Mouse (Mus musculus) hindlimb bud, embryonic 11.5 days (tissue): Measurements from ENCODE around the gene Il33.

Experiments used
- DNase-seq: peaks from one replicate; pipeline ENCODE4 v3.0.0-alpha.2; 2012; ENCODE audit warnings: low read depth, low spot score; ENCODE audit errors: extremely low spot score

Il33 gene

DNA sequence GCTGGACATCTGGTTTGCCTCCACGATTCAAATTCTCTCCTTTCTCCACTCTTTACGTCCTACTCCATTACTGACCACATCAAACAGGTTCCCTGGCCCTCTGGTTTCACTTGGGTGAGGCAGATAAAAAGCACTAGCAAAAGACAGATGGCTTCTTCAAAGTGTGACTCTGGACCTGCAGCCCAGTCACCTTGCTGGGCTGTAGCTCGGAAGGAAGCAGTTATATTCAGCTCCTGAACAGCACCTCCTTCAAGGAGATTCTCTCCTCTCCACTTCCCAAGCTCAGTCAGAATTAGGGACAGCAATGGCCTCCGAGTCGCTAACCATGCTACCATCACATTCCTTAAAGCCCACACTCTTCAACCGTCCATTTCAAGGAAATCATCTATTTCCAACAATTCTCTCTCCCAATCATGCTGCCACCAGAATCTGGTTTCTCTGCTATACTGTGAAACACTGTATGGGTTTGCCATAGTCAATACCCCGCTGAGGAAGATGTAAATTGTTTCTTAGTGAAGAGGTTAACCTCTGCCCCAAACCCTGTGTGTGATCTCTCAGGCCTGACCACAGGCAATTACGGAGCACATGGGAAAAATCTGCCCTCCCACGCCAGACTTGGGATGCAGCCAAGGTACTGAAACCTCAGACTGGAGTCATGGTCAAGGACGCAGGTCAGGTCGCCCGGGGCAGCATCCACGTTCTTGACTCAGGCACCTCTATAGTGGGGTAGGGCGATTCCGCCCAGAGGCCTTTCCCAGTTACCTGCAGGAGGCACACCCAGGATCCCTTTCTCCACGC lies 59.5 kb downstream of the Il33 start:
- DNase-seq = no peak

DNA sequence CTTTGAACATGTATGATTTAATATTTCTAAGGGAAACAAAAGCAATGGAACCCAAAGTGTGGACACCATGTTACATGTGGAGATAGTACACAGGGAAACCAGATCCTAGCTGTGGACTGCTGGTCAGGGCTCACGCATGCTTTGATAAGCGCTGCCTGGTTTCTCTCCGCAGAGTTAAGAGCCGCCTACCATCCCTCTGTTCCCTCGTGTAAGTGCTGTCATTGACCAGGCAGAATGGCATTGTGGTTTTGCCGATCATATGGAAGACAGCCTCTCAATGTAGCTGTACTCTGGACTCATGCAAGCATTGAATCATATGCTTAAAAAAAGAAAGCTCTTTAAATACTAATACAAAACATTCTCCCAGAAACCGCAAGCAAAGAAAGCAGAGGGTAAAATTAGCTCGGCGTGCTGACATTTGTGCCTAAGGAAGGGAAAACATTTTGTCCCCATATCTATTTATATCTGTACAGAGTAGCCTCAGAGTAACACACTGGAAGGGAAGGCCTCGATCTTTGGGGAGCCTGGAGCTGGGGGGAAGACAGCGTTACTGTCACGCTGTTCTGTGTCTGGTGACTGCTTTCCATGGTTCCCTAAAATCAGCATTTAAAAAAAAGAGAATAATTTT lies 61.7 kb downstream of the Il33 start:
- DNase-seq = no peak

DNA sequence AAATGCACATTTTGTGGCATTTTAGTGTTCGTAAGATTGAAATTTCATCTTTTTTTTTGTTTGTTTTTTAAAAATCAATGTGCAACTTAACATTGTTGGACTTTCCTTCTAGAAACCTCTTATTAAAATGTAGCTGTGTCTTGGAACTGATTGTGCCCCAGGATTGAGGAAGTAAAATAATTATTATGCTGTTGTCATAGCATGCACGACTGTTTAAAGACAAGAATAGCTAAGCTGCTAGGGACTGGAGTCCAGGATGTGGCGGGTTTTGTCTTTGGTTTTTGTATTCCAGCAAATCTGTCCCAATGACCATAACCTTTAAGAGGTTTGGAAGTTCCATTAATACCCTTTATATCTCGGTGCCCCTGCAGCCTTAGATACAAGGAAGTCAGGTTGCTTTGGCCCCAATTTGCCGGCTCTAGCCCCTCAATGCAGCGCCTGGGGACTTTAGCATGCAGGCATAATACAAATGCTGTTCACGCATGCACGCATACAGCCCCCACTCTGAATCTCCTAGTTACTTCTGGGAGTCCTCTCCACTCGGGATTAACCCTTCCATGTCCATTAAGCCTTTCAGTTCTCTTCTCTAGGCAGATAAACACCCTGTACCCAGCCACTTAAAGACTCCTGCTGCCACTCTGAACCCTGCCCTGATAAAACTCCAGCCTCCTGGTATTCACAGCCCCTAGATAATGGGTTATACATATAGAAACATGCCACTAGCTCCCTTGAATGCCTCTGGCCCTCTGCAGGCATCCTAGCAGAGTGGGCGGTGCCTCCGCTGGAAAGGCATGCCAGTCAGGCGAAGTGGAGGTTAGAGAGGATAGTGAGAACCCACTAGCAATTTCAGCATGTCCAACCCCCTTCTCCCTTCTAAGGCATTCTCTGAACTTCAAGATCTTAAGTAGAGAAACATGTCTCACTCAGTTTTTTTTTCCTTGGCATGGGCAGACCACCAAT lies 75.8 kb downstream of the Il33 start:
- no peak for DNase-seq

DNA sequence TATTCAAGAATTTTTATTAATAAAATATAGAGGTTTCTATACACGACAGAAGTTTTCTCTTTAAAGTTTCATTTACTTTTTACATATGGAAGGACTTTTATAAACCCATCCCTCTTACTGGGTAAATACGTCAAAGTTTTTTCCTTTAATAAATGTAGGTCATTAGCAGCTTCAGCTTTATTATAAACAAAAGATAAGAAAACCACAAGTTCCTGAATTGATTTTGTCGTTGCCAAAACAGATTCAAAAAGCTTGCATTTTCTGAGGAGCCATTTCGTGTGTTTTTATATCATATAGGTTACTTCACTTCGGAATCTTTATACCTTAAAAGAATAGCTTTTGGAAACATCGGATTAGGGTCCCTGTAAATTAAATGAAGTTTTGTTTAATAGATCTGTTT lies 76.6 kb downstream of the Il33 start:
- no peak for DNase-seq

DNA sequence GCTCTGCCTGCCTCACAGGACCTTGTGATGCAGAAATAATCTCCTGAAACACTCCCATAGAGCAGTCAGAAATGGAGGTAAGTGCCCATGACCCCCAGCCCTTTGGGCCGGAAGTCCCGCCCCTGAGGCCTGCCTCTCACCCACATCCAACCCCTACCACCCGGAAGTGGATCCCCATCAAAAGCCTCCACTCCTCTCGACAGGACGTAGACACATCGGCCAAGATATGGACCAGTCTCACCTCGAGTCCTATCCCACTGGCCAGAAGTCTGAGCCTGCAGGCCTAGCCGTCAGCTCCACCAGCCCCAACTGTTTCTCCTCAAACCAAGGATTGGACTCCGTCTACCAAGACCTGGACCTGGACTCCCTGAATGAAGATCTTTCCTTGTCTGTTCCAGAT lies 78.7 kb downstream of the Il33 start, which contains the start of gene Trpd52l3:
TSS of gene Trpd52l3 (plus strand) at position 170 of the 400 bp plus-strand sequence.
- no peak for DNase-seq

DNA sequence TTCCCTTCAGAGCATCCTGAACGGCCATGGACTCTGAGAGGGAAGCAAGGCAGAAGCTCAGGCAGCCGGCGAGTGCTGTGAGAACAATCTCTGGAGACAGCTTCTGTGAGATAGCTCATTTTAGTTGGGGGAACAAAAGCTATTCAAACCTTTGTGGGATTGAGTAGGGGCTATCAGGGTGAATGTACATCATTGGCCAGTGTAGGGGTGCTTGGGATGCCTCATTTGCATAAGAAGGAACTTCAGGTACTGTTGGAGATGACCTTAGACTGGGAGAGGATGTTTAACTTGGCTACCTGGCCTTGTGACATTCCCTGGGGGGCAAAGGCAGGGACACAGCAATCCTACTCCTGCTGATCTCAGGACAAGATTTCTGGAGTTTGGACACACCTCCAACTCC lies 81.5 kb downstream of the Il33 start:
- DNase-seq = no peak
